Mouse (Mus musculus): ENCODE measurements around the gene Bcar3. TPM values are rescaled to one million over a fixed set of nuclear protein-coding genes. Genes with fewer than 3 reads are reported as not detected.

The Bcar3 gene
- 56.4 and 77.8 TPM in 2 replicates for polyA plus RNA-seq (2012; rRNA removed)

DNA sequence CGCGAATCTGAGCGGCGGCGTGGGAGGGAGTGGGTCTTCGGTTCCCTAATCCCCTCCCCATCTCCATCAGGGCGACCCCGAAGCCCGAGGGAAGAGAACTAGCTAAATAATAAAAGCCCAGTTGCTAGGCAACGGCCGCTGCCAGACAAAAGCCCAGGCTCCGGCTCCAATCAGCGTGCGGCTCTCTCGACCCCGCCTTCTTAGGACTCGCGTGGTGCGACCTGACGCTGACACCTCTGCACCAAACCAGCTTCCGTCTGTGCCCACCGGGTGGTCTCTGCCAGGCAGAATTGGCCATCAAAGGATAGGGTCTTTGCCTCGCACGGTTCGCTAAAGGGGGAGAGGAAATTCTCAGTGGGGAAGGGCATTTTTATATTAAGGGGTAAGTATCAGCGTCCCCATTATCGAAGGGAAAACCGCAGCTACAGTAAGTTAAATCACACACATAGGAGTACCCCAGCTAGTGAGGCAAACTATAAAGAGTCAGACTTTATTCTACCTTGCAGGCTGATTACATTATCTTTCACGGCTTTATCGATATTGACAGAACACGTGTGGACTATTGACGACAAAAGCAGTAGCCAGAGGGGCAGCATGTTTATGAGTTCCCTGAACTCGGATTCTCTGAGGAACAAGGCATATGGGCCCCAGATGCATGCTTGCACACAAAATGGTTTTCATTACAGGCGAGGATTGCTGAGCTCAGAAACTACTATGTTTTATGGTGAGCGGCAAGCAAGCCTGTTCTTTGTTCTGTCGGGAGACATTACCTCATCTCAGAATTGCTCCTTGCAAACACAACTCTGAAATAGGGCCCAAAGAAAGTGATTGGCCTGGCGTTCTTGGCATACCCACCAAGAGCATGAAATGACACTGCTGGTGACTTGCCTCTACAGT, at the start of gene Bcar3:
TSS of gene Bcar3 (plus strand) at position 183 of the 897 bp plus-strand sequence.

DNA sequence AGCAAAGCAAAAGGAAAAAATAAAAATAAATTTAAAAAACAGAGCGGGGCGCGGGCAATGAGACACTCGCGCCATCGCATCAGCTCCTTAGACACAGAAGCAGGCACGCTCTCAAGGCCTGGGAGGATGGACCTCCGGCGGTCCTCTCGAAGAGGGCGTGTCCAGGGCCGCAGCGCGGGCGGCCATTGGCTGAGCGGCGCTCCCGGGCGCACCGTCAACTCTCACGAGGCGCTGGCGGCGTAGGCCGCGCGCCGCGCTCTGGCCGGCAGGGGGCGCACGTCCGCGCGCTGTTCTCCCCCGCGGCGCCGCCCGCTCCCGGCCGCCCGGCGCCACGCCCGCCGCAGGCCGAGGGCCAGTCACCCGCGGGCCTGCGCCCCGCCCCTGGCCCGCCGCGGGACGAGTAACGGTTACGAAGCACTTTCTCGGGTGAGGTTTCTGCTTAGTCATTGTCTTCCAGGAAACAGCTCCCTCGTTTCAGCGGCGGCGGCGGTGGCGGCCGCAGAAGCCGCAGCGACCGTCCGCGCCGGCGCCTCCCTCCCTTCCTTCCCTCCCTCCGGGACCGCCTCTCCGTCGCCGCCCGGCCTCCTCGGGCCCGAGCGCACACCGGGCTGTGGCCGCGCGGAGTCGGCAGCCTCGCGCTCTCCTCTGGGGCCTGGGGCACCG, 48.6 kb upstream of the Bcar3 start, which contains the start of gene Gclm:
TSS of gene Gclm (plus strand) at position 343 of the 663 bp plus-strand sequence.

DNA sequence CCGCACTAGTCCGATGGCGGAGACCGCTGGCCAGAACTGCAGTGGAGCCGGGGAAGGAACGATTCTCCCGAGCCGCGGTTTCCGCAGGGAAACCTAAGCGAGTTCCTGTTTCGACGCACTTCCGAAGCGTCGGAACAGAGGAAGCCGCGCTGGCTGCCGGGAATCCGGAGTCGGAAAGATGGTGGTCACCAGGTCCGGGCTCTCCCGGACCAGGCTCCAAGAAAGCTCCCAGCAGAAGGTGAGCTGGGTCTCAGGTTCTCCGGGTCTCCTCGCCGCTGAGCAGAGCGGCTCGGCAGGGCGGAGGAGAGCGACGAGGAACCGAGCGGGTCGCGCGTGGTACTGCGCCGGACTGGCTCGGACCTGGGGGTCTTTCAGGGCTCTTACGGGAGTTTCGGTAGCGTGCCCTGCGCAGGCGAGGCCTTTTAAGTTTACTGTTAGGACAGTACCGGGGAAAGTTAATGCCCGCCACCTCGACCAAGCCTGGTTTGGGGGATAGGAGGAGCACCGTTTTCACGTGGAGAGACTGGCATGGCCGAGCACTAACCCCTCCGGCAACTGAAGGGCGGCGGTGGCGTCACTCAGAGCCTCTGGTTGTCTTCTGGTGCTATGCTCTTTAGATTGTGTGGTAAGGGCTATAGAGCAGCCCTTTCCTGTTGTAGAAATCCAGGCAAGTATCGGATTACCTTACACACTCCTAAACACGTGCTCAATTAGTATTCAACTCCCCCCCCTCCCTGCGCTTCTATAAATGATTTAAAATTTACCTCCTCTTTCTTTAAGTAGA, 19.5 kb upstream of the Bcar3 start, which contains the start of gene Dnttip2:
TSS of gene Dnttip2 (plus strand) at position 148 of the 784 bp plus-strand sequence.

Other genes starting within 250 kb of the Bcar3 start
- gene Abca4, start 249.7 kb upstream of the Bcar3 start, polyA plus RNA-seq (2012; rRNA removed), result 6.4 and 8.2 TPM in 2 replicates
- gene Gclm, start 48.6 kb upstream of the Bcar3 start, polyA plus RNA-seq (2012; rRNA removed), result 72.7 and 120 TPM in 2 replicates
- gene Dnttip2, start 19.7 kb upstream of the Bcar3 start, polyA plus RNA-seq (2012; rRNA removed), result 4.4 and 4.8 TPM in 2 replicates

All from ovary, adult 2 months (tissue).